Mouse (Mus musculus) C2C12 (cell line): ENCODE measurements at regions not wholly inside any gene's neighbourhood (a gene's known extent, or its start where the extent isn't known, plus 50 kb on each side); places are given as distances from the start of the nearest gene placed in this dataset.

Experiments
- CEBPB ChIP-seq: IDR thresholded peaks from one replicate; pipeline ENCODE4 v1.6.1; 2011; ENCODE audit warnings: low read depth, mild to moderate bottlenecking, control low read depth, moderate library complexity
- CTCF ChIP-seq: IDR thresholded peaks from one replicate; pipeline ENCODE4 v1.5.1; 2011; ENCODE audit not compliant: control insufficient read depth, insufficient read depth, insufficient read length
- FOSL1 ChIP-seq: IDR thresholded peaks from one replicate; pipeline ENCODE4 v1.8.0; 2011; ENCODE audit warnings: mild to moderate bottlenecking, low read length; ENCODE audit not compliant: poor library complexity, insufficient read depth, severe bottlenecking
- MAX ChIP-seq: IDR thresholded peaks from one replicate; pipeline ENCODE4 v1.6.1; 2011; ENCODE audit warnings: mild to moderate bottlenecking, control low read depth
- MYOD1 ChIP-seq: IDR thresholded peaks from one replicate; pipeline ENCODE4 v1.6.1; 2011; ENCODE audit warnings: low read depth; ENCODE audit not compliant: control insufficient read depth, insufficient read length
- MYOG ChIP-seq: IDR thresholded peaks from one replicate; pipeline ENCODE4 v1.6.1; 2011; ENCODE audit not compliant: control insufficient read depth, insufficient read length; ENCODE audit errors: extremely low read depth
- USF1 ChIP-seq: IDR thresholded peaks from one replicate; pipeline ENCODE4 v1.6.1; 2011; ENCODE audit warnings: low read depth, mild to moderate bottlenecking, control low read depth, moderate library complexity

- no peak for TF ChIP-seq CTCF
- TF ChIP-seq USF1, result no peak
- no peak for TF ChIP-seq MAX
- TF ChIP-seq CEBPB, result no peak
- TF ChIP-seq MYOD1, result no peak
- TF ChIP-seq MYOG, result no peak
- no peak for TF ChIP-seq FOSL1
Observed at GRCm38 (mm10) chr12:45256309-45256708, 181.8 kb upstream of the Stxbp6 start.
